Mouse (Mus musculus): ENCODE data around the gene Gm47996. TPM values are rescaled to one million over a fixed set of nuclear protein-coding genes. Genes with fewer than 3 reads are reported as not detected.

The Gm47996 gene
- polyA plus RNA-seq (2015; fragmentation: Nextera tagmentation; extraction: Ambion mirVana), result not detected in 2 replicates

GRCm38 (mm10) chr1:151209824-151210355 lies at the start of gene Gm47996:
Gene Gm47996, plus strand, starts transcription at chr1:151210131.

GRCm38 (mm10) chr1:151182266-151182665 lies 27.7 kb upstream of the Gm47996 start, which contains the start of gene Gm47985:
Gene Gm47985, plus strand, starts transcription at chr1:151182537.

GRCm38 (mm10) chr1:151192075-151192474 lies 17.9 kb upstream of the Gm47996 start, which contains the start of gene Gm8947:
Gene Gm8947, plus strand, starts transcription at chr1:151192376.

GRCm38 (mm10) chr1:151198120-151198519 lies 11.8 kb upstream of the Gm47996 start, which contains the start of gene Gm47995:
Gene Gm47995, plus strand, starts transcription at chr1:151198448.

GRCm38 (mm10) chr1:151203818-151204217 lies 6.1 kb upstream of the Gm47996 start, which contains the start of gene 3110040M04Rik:
Gene 3110040M04Rik, plus strand, starts transcription at chr1:151204121.

Other genes starting within 250 kb of the Gm47996 start
- gene Hmcn1, start 216.7 kb upstream of the Gm47996 start, polyA plus RNA-seq (2015; fragmentation: Nextera tagmentation; extraction: Ambion mirVana), result 2.1 and 2.3 TPM in 2 replicates
- 0.12 and 0.16 TPM in 2 replicates for gene Gm47985, start 27.6 kb upstream of the Gm47996 start, polyA plus RNA-seq (2015; fragmentation: Nextera tagmentation; extraction: Ambion mirVana)
- gene Gm8947, start 17.8 kb upstream of the Gm47996 start, polyA plus RNA-seq (2015; fragmentation: Nextera tagmentation; extraction: Ambion mirVana), result not detected in 2 replicates
- gene Gm47995, start 11.7 kb upstream of the Gm47996 start, polyA plus RNA-seq (2015; fragmentation: Nextera tagmentation; extraction: Ambion mirVana), result 0.17 TPM in 1 of 2 replicates, not detected in the other
- not detected in 2 replicates for gene 3110040M04Rik, start 6.0 kb upstream of the Gm47996 start, polyA plus RNA-seq (2015; fragmentation: Nextera tagmentation; extraction: Ambion mirVana)
- 69.7 and 87.8 TPM in 2 replicates for gene Ivns1abp, start 134.3 kb downstream of the Gm47996 start, polyA plus RNA-seq (2015; fragmentation: Nextera tagmentation; extraction: Ambion mirVana)
- 14.6 and 15.6 TPM in 2 replicates for gene Swt1, start 218.3 kb downstream of the Gm47996 start, polyA plus RNA-seq (2015; fragmentation: Nextera tagmentation; extraction: Ambion mirVana)
- 16.3 and 17.9 TPM in 2 replicates for gene Trmt1l, start 218.4 kb downstream of the Gm47996 start, polyA plus RNA-seq (2015; fragmentation: Nextera tagmentation; extraction: Ambion mirVana)

Data from skeletal muscle tissue, postnatal 0 days (tissue).